Mouse (Mus musculus) retina, adult 2 months (tissue): ENCODE measurements around the gene Pcsk4.

Experiments used
- DNase-seq: peaks from one replicate; pipeline ENCODE4 v3.0.0-alpha.2; 2012; ENCODE audit warnings: low read depth, low spot score

The Pcsk4 gene

GRCm38 (mm10) chr10:80323261-80324119 is 5.8 kb downstream of the Pcsk4 start:
- DNase-seq: no peak

DNA sequence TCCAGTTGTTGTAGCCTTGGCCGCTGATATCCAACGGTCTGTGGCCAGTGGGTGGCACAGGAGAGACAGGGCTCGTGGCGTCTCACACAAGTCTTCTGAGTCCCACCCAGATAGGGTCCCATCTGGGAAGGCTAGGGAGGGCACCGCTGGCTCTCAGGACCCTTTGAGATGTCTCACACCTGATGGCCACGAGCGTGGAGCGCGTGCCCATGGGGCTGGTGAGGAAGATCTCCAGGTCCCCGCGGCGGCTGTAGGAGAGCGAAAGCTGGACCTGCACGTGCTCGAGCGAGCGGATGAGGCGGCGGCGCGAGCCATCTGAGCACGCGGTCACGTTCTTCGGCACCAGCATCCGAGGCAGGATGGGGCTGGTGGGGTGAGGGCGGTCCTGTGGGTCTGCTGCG is 6.5 kb downstream of the Pcsk4 start:
- no peak for DNase-seq

DNA sequence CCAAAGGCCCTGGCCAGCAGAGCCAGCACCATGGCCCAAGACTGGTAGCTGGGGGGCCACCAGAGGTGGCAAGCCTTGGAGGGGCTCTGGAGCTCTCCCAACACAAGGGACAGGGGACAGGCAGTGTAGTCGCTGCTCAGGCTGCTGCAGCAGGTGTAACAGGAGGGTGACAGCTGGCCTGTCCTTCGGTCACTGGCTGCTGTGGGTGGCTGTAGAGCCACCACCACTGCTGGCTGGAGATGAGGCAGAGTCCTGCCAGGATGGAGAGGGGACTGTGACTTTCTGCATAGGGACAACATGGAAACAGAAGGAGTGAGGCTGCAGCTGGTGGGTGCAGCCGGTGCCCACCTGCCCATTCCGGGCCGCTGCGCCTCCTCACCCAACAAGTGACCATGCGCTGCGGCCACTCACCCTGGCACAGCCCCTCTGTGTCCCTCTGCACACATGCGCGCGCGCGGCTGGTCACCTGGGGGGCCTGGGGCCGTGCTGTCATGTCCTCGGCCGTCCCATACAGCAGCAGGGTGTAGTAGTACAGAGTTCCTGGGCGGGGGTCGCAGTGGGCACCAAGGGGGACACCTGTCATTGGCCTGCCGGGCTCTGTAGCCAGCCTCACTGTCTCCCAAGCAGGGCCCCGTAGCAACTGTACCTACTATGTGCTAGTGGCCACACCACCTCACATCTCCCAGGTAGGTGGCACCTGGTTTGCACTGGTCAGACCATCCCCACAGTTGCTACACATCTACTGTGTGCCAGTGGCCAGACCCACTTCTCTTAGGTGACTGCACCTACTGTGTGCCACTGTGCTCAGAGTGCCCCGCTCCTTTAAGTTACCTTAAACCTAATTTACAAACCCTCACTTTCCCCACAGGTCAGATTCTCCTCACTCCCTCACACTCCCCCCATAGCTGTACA is 7.4 kb downstream of the Pcsk4 start:
- DNase-seq: no peak

- DNase-seq: no peak
These were observed 8.2 kb downstream of the Pcsk4 start for GRCm38 (mm10) chr10:80321014-80321669.

DNA sequence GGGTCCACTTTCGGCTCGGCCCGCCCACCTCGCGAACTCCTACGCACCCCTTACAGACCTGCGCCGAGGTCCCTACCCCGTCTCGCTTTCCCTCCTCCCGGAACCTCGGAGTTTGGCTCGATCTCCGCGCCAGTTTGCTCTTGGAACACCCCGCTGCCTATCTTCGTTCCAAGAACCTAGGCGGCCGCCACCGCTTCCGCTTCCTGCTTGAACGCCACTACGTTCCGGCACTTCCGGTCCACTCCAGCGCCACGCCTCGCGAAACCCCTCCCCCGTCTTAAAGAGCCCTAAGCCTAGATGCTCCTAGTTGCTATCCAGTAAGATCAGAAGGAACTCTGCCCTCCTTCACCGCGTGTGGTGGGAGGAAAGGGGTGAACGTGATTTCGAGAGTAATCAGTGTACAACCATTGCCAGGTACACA is 8.9 kb downstream of the Pcsk4 start, which contains the start of gene 2310011J03Rik:
Gene 2310011J03Rik (minus strand): TSS at position 198 of the 421 bp plus-strand sequence.
- DNase-seq: peak; percentile 79

DNA sequence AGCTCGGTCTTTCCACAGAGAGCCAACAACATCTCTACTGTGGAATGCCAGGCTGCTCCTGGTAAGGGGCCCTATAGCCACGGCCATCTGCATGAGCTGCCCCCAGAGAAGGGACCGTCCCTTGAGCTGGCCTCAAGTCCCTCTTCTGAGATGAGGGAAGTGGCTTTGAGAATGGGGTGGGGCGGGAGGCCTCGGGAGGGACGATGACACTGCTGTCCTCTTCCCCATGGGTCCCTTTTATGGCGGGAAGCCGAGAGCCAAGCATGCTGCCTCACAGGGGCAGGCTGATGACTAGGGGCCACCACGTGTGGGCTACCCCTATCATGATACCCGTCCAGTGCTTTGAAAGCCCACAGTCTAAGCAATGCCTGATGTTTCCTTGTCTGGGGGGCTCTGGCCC is 12.3 kb downstream of the Pcsk4 start:
- no peak for DNase-seq

- no peak for DNase-seq
These were observed 12.9 kb downstream of the Pcsk4 start for GRCm38 (mm10) chr10:80316359-80316781.

GRCm38 (mm10) chr10:80315315-80315714 is 14.0 kb downstream of the Pcsk4 start:
- DNase-seq: no peak

- no peak for DNase-seq
These were observed 14.8 kb downstream of the Pcsk4 start for GRCm38 (mm10) chr10:80314494-80315001.

DNA sequence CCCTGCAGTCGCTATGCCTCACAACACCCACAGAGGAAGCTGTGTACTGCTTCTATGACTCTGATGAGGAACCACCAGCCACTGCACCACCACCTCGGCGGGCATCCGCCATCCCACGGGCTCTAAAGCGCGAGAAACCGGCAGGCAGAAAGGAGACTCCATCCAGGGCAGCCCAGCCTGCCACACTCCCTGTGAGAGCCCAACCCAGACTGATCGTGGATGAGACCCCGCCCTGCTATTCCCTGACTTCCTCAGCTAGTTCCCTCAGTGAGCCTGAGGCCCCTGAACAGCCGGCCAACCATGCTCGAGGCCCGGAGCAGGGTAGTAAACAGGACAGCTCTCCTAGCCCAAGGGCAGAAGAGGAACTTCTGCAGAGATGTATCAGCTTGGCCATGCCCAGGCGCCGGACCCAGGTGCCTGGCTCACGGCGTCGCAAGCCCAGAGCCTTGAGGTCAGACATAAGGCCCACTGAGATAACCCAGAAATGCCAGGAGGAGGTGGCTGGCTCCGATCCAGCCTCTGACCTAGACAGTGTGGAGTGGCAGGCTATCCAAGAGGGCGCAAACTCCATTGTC is 15.6 kb downstream of the Pcsk4 start:
- DNase-seq: no peak

GRCm38 (mm10) chr10:80312586-80313504 is 16.5 kb downstream of the Pcsk4 start:
- DNase-seq: no peak

GRCm38 (mm10) chr10:80311560-80311959 is 17.7 kb downstream of the Pcsk4 start:
- no peak for DNase-seq

DNA sequence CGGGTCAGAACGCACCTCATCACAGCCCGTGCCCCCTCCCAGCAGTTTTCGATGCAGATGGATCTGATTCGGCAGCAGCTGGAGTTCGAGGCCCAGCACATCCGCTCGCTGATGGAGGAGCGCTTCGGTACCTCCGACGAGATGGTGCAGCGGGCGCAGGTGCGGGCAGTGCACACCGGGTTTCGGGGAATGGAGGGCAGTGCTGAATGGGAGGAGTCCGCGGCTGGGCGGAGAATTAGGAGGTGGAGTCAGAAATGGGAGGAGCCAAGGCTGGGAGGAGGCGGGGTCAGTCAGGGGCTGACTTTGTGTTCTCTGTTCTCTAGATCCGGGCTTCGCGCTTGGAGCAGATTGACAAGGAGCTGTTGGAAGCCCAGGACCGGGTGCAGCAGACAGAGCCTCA is 24.4 kb downstream of the Pcsk4 start:
- DNase-seq: no peak

GRCm38 (mm10) chr10:80304458-80304857 is 24.8 kb downstream of the Pcsk4 start:
- no peak for DNase-seq

- no peak for DNase-seq
These were observed 26.8 kb downstream of the Pcsk4 start for GRCm38 (mm10) chr10:80302471-80302881.

- DNase-seq: no peak
These were observed 27.3 kb downstream of the Pcsk4 start for GRCm38 (mm10) chr10:80302082-80302355.

- no peak for DNase-seq
These were observed 27.8 kb downstream of the Pcsk4 start for GRCm38 (mm10) chr10:80301256-80302081.

DNA sequence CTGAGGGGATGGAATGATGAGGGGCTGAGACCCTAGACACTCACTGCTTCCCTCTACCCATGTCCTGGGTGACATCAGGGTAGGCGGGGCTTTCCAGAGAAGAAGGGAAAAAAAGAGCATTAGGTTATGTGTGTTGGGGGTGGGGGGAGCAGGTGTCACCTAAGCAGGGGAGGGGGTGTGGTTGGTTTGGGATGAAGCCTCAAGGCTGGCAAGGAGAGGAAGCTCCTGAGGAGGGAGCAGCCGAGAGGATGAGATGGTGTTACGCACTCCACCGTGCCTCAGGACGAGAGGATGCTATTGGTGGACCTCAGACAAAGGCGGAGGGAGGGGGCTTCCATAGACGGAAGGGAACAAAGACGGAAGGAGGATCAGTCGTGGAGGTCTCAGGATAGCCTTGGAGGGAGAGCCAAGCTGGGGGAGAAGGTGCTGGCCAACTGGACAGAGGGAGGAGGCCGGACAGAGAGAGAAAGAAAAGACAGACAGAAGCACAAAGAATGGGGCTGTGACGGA is 28.6 kb downstream of the Pcsk4 start:
- no peak for DNase-seq

DNA sequence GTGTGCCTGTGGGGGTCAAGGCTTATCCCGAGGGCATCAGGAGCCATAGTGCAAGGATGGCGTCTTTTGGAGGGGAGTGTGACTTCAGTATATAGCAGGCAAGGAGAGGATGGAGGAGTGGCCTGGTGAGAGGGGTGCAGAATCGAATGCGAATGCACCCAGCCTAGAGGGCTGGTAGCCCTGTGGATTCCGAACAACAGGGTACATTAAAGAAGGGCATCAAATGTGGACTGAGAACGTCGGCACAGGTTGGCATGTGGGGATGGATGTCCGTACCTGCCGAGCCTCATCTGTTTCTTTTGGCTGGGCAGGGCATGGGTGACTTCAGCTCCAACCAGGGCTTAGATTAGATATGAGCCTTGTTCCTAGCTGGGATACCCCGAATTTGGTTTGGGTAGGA is 29.5 kb downstream of the Pcsk4 start:
- no peak for DNase-seq
